Mouse (Mus musculus) megakaryocyte, embryonic 14.5 days (primary cell): ENCODE data around the gene Ccl22.

Experiments used
- FLI1 ChIP-seq: IDR thresholded peaks from 2 replicates; pipeline ENCODE4 v1.6.1; 2012; ENCODE audit warnings: low read length, inconsistent platforms, mixed read lengths
- GATA1 ChIP-seq: IDR thresholded peaks from 3 replicates; pipeline ENCODE4 v1.6.1; 2012; ENCODE audit warnings: mixed read lengths, low read length, inconsistent platforms, borderline replicate concordance

GRCm38 (mm10) chr8:94770945-94771344 is 25.6 kb downstream of the Ccl22 start:
- TF ChIP-seq GATA1 (no peak), FLI1 (no peak)
